Mouse (Mus musculus): ENCODE measurements around the gene Trub1.

Gene Trub1

DNA sequence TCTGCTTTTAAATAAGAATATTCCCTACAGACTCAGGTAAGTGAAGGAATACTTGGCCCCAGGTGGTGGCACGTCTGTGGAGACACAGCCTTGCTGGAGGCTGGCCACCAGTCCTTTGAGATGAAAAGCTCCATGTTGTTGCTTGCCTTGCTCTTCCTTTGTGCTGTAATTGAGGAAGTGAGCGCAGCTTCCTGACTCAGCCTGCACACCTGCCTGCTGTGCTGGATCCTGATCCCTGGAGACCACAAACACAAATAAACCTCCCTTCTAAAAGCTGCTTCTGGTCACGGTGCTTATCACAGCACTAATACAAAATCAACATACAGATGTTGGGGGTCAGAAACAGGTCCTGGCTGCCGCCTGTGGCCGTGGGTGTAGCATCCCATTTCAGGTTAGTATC is 41.3 kb downstream of the Trub1 start:
- peak; percentile 9 for DNase-seq (ENCODE audit: low read depth, low spot score)

DNA sequence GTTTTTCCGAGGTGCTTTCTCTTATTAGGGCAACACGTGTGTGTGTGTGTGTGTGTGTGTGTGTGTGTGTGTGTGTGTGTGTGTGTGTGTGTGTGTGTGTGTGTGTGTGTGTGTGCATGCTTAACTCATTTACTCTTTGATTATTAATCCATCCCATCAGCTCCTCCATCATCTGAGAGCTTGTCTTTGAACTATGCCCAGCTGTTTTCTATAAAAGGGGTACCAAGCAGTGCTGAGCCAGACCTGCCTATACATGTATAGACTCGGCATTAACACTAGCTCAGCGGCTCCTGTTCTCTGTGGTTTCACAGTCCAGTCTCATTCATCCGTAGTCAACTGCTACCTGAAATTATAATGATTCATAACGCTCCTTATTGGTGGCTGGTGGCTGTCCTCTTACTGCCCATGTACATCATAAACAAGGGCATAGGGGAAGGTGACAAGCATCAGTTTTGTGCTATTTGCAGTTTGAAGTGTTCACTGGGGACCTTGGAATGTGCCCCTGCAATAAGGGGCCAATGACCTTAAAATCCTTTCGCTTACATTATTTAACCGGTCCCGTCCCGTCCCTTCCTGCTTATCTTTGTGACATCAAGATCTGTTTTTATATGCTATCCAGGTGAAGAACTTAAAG is 45.5 kb downstream of the Trub1 start:
- no peak for DNase-seq (ENCODE audit: low read depth, low spot score)

DNA sequence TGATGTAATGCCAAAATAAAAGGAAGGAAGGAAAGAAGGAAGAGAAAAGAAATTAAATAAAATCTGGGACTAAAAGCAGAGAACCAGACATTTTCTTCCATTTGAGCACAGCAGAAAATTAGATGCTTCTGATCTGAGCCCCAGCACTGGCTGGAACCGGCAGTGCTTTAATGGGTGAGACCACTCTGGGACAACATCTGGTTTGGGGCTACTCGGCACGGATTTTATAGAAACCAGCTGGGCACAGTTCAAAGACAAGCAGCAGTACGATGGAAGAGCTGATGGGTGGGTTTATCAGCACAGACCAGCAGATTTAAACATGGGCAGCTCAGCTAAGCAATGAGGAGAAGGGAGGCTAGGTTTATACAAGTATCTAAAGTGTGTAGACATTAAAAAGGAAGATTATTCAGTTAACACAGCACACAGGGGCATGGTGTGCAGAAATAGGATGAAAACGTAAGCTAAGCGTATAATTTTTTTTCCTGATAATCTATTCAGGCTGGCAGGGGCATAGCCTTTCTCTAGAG is 46.2 kb downstream of the Trub1 start:
- DNase-seq (ENCODE audit: low read depth, low spot score): no peak

DNA sequence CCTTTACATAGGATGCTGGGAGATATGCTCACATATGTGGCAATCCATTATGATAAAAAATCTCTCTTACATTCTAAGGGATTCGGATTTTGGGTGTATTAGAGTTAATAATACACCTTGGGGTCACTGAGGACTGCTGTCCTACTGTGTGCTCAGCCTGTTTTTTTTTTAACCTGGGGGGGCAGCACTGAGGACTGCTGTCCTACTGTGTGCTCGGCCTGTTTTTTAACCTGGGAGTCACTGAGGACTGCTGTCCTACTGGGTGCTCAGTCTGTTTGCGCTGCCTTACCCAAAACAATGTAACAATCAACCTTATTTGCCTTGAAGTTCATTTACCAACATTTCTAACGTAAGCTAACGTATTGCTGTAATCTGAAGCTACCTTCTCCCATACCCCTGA is 47.5 kb downstream of the Trub1 start:
- DNase-seq (ENCODE audit: low read depth, low spot score): no peak

DNA sequence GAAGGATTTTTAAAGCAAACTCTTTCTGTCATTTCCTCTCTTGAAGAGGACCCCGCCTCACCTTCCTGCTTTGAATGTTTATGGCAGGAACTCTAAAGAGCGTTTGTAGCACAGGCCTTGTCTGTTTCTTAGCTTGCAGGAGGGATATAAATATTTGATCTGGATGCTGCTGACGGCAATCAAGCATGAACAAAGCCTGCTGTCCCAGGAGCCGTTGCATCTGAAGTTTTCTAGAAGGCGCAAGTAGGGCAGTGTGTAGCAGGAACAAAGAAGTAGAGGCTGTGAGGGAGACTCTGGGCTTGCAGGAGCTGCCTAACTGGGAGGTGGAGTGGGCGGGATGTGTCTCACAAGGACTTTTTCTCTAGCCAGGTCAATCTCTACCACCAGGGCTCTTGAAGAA is 50.4 kb downstream of the Trub1 start:
- DNase-seq (ENCODE audit: low read depth, low spot score): no peak

DNA sequence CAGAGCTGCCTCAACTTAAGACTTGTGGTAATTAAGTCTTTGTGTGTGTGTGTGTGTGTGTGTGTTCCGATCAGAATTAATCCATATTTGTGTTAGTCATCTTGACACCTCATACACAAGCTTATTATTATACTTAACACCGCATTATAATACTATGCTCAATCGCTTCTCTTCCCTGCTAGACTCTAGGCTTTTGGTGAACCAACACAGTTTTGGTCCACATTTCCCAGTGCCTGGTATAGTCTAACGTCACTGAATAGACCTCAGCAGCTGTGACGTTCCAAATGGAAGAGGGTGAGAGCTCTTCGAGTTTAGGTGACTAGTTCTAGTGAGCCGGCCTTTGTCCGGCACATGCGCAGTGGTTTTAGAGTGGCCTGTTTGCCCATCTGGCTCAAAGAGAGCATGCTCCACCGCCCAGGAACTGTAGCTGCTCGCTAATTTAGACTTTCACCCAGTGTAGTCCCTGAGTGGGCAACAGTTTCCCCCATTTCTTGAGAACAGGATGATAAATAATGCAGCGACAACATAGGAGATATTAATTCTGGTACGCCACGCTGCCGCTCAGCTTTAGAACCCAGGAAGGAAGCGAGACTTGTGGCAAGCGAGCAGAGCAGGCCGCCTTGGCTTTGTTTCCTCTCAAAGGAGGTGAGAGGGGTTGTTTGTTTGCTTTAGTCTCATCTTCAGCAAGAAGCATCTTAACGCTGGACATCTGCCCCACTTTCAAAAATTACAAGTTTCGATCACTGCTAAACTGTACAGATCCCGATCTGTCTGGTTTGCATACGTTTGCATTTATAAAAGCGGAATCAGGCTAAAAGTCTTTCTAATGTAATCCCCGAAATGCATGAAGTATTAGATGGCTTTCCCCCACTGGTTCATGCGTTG is 52.6 kb downstream of the Trub1 start:
- DNase-seq (ENCODE audit: low read depth, low spot score): no peak

DNA sequence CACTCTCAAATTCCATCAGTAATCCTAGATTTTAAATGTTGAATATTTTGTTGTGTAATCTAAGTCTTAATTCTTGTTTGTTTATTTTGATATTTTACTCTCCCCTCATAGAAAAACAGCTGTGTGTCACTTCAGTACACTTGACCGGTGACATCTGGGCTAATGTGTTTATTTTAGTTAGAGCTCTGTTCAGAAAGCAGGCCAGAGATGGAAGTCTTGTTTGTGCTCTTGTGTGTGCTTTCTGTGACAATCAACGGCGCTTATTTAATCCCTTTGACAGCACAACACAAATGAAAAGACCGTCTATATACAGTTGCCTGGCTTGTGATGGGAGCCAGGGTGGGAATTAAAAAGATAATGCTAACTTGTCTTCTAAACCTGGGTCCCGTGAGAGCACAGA is 53.9 kb downstream of the Trub1 start:
- no peak for DNase-seq (ENCODE audit: low read depth, low spot score)

DNA sequence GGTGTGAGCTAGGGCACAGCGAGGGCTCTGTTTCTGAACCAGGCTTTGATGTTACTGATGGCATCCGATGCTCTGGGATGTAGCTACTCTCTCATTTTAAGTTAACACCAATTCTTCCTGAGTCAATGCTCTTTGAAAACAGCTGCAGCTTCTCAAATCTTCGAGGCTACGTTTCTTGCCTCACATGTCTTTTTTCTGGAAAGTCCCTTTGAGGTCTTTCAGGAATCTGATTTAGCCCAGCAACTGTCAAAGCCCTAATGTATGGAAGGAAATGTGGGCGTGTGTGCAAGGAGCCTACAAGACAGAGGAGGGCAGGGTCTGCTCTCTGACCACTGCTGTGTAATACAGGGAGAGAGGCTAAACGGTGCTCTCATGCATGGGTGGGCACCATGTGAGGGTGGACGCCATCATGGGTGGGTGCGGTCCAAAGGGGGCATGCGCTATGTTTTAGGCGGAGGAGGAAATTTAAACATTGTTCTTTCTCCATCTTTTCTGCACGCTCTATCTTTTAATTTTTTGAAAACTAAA is 55.6 kb downstream of the Trub1 start:
- DNase-seq (ENCODE audit: low read depth, low spot score): no peak

DNA sequence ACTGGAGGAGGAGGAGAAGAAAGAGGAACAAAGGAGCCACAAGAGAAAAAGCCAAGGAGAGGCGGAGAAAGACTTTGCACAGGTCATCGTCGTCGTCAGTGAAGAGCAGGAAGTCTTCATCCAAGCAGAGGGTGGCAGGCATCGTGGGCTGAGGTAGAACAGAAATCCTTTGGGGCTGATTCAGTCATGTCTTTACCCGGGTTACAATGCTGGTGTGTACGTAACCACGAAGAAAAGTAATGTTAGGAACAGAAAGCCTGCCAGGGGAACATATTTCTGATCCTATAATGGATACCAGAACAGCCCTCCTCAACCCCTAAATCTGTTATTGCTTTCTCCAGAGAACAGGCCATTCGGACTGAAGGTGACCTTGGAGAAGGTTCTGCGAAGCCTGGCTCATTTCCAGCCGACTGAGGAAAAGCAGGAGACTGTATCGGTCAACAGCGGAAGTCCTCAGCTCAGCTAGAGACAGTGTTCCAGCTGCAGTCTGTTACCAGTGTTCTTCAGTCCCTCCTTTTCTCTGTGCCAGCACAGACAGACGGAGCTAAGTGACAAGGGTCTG is 57.1 kb downstream of the Trub1 start:
- no peak for DNase-seq (ENCODE audit: low read depth, low spot score)

DNA sequence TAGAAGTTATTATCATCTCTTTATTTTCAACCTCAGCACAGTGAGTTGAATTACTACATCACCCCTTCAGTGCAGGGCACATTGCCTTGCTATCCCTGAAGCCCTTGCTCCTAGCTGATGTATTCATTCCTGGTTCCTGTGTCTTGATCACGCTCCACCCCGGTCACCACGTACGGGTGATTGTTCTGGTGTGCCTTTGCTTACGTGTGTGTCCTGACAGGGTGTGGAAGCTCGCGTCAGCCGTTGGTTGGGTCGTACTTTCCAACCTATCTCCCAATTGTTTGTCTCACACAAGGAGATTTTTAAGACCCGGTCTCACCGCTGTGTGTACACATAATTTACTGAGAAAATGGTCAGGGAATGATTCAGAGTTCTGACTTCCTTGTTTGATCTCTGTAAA is 58.1 kb downstream of the Trub1 start:
- DNase-seq (ENCODE audit: low read depth, low spot score): no peak

DNA sequence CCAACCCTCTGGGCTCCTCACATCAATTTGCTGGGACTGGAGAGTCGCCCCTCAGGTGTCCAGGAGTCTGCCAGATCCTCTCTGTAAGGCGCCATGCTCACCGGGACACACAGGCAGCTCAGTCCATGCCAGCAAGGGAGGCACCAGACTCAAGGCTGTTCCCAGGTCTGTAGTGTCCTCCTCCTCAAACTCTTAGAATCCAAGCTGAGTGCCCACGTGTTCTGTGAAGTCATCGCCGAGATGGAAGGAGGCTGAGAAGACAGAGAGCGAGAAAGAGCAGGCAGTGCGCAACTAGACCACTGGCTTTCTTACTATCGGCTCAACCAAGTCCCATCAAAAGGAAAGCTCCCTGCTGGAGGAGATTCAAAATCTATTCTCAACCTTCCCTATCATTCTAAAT is 60.4 kb downstream of the Trub1 start:
- no peak for DNase-seq (ENCODE audit: low read depth, low spot score)

DNA sequence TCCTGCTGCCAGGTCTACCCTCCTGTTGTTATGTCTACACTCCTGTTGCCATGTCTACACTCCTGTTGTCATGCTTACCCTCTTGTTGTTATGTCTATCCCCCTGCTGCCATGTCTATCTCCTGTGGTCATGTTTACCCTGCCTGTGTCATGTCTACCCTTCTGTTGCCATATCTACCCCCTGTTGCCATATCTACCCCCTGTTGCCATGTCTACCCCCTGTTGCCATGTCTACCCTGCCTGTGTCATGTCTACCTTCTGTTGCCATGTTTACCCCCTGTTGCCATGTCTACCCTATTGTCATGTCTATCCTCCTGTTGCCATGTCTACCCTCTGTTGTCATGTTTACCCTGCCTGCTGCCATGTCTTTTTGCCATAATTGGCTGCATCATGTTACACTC is 69.0 kb downstream of the Trub1 start:
- no peak for DNase-seq (ENCODE audit: low read depth, low spot score)

DNA sequence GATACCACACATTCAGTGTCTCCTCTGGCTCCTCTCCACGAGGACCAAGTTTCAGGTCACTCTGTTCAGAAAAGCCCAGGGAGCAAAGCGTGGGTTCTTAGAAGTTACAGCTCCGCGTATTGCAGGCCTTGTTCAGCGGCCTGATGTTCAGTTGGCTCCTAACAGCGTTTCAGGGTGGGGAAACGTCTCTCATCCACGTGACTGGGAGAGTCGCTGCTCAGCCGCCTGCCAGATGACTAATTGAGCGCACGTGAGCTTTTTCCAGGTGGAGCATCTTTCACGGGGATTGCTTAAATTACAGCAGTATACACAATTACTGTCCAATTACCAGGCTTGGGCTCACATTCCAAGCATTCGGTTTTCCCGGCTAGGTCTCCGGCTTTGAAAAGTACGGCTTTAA is 70.7 kb downstream of the Trub1 start:
- DNase-seq (ENCODE audit: low read depth, low spot score): peak; percentile 19

DNA sequence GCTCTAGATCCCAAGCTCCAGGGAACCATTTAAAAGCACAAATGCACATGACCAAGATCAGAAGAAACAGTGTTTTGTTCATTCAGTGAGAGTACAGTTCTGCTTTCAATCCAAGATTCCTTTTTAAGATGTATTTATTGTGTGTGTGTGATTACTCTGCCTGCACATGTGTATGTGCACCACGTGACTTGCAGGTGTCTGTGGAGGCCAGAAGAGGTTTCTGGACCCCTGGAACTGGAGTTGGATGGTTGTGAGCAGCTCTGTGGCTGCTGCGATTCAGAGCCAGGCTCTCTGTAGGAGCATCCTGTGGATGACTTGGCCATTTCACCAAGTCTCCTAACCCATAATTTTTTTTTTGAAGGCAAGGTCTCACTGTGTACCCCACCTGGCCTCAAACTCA is 73.0 kb downstream of the Trub1 start:
- DNase-seq (ENCODE audit: low read depth, low spot score): no peak

DNA sequence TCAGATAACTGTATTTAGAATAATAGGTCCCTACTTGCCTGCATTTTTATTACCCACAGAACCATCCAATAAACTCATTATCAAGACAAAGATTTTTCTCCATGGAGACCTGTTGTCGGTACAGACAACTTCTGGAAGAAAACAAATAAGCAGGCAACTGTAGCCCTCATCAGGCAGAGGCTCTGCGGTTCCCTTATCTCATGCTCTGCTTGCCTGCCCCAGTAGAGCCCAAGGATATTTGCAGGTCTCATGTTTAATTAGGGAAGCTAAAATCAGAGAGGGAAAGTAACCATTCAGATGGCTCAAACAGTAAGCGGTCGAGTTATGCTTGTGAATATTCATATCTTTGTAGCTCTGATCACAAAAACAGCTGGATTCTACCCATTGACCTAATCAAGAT is 77.5 kb downstream of the Trub1 start:
- no peak for DNase-seq (ENCODE audit: low read depth, low spot score)

DNA sequence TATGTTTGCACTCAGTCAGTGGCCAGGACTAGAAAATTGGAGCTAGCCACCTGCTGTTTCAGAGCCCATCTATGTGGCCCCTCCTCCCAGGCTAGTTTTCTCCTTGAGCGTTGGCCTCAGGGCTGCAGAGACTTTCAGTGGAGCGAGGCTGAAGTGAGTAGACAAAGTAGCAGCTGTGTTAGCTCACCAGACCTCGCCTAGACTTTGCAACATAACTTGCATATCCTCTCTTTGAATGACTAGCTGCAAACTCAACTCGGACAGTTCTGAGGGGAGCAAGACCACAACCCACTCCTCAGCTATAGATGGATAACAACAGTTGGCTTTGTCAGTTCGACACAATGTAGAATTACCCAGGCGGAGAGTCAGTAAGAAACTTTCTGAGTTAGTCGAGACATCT is 81.5 kb downstream of the Trub1 start:
- no peak for DNase-seq (ENCODE audit: low read depth, low spot score)

DNA sequence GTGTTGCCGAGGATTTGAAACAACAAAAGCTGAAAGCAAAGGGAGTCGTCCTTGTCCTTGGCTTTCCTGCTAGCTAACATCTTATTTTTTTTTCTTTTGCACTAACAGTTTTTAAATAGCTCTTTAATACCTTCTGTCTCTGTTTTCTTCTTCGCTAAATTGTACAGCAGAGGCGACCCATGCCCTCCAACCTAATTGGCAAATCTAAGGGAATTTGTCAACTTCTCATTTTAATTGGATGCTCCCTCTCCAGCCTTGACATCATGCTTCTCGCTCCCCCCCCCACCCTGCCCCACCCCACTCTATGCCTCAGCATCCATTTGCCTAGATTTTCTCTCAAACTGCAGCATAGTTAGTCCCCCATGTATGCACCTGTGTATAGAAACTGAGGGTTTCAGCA is 83.8 kb downstream of the Trub1 start:
- no peak for DNase-seq (ENCODE audit: low read depth, low spot score)

DNA sequence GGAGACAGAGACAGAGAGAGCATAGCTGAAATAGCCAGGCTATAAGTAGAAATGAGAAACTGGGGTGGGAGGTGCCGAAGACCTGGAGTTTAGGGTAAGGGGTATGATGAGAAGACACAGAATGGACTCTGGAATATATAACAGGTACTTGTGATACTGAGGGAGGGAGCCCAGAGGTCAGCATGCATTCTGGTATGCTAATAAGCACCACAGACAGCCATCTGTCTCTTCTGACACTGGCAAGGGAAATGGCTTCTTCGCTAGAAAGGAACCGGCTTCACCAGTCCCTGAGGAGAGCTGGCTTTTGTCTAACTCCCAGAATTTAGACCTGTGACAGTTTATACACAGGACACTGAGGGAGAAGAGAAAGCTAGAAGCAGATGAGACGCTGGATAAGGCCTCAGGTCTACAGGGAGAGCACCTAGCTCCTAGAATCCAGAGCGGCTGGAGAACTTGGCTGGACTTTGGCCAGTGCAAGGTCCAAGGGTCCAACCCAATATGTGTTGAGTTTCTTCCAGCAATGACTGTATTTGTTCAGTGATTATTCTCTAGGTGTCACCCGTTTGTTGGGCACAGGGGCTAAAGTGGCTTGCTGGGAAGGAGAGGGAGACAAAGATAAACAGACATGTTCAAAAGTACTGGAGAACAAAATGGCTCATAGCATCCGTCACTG is 84.9 kb downstream of the Trub1 start:
- no peak for DNase-seq (ENCODE audit: low read depth, low spot score)

DNA sequence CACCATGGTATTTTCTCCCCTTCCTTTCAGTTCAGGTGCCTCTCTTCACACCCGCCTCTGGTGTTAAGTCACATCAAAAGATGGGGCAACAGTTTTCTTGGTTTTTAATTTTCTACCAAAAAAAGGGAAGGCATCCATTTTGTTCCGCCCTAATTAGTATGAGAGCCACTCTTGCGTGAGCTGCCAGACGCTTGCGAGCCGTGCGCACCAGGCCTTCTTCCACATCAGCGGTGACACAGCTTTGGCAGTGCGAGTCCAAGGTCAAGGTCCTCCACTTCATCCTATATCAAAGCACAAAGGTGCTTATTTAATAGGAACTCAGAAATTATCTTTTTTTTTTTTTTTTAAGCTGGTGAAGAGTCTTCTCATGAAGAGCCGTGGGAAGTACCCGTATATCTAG is 87.4 kb downstream of the Trub1 start:
- no peak for DNase-seq (ENCODE audit: low read depth, low spot score)
